Mouse (Mus musculus) WW6 (cell line): ENCODE results near the gene Pkib.

Source experiments
- DNase-seq: peaks from one replicate; pipeline ENCODE4 v3.0.0-alpha.2; 2013; ENCODE audit warnings: low read depth, low spot score

The Pkib gene

DNA sequence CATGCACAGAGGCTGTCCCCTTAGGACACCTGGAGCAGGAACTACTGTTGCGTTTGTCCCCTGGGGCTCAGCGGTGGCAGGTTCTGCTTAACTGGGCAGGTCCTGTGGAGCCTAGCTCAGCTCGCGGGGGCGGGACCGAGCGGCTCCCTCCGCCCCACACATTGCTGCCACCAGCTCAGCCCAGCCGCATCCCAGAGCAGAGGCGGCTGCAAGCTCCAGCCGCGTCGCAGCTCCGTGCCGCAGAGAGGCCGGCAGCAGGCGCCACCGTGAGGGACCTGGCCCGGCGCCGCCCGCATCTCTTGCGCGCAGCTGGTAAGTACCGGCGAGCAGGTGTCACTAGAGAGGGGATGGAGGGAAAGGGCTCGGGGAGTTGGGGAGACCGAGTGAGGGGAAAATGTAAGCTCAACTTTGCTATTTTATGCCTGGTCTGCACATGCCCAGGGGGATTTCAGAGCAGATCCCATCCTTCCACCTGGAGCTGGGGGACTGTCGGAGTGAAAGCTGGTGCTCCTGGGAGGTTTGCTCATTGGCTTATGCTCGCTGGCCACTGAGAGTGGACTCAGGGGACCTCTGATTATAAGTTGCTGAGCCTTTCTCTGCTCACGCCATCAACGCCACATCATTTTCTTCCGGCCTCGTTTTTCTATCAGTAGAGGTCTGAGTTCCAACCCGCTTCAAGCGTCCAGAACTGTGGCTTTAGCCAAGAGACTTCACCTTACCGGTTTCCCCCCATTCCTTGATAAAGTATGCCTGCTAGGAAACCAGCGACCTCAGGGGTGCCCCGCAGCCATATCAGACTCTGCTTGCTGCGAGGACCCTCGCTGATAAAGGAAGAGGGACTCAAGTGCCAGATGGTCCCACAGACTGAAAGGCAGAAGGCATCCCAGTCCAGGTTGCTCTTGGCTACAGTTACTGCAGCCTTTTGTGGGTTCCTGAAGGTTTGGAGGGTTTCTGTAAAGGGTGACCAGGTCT is at the start of gene Pkib:
TSS of gene Pkib (plus strand) at position 86 of the 972 bp plus-strand sequence.
- peak; percentile 43 for DNase-seq

DNA sequence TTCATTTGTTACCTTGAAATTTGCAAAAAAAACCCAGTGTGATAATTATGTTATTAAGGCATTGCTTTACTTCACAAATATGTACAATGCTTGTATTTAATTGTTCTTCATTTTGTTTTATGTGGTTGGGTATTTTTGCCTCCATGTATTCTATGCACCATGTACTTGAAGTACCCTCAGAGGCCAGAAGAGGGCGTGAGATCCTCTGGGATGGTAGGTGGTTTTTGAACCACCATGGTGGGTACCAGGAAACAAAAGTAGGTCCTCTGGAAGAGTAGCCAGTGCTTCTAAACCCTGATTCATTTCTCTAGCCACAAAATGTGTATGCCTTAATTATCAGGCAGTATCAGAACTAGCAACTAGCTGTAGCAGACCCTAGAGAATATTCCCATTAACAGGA is 47.9 kb upstream of the Pkib start:
- no peak for DNase-seq

DNA sequence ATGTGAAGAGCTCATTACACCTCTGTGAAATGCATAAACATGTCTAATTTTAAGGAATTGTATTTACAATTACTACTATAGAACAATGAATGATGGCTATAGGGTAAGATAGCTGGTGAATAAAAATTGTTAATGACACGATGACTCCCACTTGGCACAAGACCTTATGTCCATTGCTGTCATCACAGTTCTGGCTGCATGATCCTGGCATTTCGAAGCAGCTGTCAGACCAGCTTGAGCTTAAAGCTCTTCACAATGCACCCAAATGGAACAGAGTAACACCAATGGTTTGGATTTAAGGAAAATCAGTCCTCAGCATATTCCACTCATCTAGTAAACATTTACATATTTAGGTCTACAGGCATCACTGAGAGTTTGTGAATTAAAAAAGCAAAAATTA is 37.5 kb upstream of the Pkib start:
- DNase-seq: no peak

DNA sequence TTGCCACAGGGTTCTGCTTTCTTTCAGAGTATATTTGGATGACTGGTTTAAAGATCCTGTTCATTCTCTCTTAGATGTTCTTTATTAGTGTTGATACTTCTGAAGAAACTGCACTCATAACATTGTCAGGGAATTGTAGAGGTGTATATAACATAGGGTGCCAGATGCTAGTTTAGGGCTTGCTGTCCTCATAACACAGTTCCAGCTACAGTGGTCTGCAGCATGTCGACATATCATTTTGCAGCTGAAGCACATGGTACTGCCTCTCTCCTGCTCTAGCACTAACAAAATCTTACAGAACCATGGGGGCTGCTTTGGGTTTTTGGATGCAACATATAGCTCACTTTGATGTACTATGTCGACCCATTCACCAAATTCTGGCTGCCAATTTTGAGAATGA is 34.6 kb upstream of the Pkib start:
- no peak for DNase-seq

DNA sequence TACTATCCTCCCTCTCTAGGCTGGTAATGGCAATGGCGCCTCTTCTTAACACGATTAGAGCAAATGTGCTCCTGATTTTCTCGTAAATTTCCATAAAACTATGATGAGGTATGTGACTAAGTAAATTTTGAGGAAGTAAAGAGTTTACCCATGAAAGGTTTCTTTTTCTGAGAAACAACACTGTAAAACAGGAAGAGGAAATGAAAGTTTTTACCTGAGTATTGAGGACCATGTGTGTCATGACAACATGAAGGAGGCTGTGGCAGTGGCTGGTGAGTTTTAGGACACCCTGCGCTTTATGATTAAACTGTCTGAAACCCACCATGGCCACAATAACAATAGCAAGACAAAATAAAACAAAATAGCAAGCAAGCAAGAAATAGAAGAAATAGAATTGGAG is 28.8 kb upstream of the Pkib start:
- no peak for DNase-seq

DNA sequence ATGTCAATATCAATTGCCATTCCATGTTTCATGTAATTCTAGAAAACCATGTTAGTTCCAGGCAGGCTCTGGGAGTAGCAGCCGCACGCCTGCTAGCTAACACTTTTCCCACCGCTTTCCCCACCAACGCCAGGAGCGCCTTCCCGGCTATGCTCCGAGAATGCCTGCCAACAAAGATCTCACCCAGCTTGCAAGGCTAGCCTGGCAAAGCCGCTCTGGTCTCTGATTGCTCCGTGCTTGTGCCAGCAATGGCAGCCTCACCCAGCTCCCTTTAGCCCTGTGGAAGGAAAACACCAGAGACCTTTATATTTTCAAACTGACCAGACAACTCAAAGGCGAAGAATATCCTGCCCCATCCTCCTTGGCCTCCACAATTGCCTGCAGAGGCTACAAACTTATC is 8.5 kb upstream of the Pkib start:
- no peak for DNase-seq

DNA sequence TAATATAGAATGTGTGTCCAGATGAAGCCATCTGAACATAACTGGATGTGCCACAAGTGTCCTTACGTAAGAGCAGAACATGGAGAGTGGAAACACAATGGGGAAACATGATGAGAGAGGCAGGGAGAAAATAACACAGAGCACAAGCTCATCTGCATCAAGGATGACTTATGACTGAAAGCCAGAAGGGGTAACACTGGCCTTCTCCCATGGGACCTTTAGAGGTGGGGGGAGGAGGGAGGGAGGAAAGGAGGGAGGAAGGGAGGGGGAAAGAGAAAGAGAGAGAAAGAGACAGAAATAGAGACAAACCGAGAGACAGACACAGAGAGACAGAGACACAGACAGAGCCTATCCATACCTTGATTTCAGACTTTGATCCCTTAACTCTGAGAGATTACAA is 4.0 kb upstream of the Pkib start:
- no peak for DNase-seq

DNA sequence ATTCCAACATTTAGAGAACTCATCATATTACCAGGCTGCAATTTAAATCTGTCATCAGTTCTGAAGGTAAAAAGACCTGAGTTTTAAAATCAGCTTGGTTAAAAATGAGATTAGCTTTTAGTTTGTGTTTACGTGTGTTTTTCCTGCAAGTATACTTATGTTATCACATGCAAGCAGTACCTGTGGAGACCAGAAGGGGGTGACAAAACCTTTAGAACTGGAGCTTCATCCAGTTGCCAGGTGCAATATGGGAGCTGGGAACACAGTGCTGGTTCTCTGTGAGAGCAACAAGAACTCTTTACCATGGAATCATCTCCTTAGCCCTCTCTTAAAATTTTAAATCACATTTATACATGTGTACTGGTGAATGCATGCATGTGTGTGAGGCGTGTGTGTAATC is 1.2 kb upstream of the Pkib start:
- DNase-seq: no peak

DNA sequence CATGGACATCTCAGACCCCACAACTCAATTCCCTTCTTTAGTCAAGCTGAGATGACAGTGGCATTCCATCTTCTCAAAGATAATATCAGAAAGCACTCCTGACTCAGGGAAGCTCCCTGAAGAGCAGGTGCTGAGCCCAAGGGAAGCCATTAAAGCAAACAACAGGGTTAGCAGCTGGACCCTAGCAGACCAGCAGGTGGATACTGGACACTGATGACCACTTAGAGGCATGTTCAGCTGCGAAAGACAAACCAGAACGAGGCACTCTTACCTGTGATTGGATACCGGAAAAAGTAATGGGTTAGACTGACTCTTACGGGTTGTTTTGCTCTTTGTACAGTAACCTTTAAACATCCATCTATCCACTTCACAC is 1.1 kb downstream of the Pkib start:
- no peak for DNase-seq

DNA sequence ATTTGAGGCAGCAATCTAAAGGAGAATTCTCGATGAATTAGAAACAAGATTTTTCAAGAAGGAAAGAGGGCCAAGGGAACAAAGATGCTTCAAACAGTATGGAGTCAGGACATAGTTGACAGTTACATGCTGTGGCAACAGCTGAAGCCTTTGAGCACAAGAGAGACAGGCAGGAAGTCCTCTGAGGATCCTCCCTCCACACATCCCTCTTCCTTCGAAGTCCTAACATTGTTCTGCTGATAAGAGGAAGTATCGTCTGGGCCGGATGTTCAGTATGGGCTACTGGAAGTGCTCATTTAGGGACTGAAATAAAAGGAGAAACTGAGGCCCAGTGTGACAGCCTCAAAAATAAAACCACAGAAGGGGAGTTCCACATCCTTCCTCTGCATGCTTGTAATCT is 5.2 kb downstream of the Pkib start:
- no peak for DNase-seq

DNA sequence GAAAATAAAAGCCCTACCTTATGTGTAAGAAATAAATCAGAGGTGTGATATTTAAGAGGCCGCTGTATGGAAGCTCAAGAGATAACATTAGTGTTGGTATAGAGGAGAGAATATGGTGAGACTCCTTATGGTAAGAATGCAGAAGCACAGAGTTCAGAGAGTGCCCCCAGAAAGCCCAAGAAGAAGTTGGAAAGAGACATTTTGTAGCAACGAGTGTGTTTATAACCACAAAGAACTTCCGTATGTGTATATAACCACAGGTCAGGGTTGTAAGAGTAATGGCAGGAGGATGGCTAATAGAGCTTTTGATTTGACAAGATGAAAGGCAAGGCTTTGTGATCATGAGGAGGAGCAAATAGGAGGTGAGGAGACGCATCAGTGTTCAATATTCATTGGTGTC is 6.5 kb downstream of the Pkib start:
- DNase-seq: no peak

DNA sequence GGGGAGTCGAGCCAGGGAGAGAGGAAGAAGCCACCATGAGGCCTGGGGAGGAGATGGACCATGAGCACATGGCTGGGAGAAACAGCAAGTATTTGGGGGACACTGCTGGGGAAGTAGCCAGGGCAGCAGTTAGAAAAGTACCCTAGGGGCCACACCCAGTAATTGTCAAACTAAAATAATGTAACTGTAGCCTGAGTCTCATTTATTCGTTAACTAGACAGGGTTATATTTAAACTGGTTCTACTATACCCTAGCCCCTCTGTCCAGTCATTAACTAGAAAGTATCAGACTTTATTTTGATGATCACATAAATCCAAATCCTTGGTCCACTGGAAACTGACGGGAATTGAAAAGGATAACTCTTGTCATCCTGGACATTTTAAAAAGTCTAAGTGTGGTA is 7.8 kb downstream of the Pkib start:
- DNase-seq: no peak

DNA sequence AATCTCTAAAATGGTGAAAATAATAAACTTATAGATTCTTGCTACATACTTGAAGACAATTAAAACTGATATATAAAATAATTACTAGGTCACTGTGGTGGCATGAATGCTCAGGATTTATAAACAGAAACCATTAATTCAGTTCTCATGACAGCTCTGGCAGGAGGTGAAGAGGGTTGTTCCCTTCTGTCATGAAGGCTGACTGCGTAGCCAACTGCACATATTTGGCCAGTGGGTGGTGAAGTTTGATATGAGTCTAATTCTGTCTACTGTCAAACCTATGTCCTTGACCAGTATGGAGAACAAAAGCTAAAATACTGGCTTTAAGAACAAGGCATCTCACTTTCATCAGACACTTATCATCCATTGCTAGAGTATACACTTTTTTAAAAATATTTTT is 21.5 kb downstream of the Pkib start:
- no peak for DNase-seq

DNA sequence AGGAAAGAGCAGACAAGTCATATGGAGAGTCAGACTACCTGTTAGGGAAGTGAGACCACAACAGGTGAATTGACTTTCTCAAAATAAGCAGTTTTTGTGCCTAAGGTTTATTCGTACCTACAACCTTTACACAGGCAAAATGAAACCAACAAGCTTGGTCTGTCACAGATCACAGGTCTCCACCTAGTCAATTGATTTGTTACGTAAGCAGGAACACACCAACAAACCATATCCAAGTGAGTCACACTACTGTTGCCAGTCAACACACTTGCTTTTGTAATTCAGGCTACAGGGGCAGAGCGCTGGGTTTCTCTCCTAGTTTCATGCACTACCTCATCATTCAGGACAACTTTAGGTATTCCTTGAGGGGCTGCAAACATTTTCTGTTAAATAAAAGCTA is 28.7 kb downstream of the Pkib start:
- no peak for DNase-seq

DNA sequence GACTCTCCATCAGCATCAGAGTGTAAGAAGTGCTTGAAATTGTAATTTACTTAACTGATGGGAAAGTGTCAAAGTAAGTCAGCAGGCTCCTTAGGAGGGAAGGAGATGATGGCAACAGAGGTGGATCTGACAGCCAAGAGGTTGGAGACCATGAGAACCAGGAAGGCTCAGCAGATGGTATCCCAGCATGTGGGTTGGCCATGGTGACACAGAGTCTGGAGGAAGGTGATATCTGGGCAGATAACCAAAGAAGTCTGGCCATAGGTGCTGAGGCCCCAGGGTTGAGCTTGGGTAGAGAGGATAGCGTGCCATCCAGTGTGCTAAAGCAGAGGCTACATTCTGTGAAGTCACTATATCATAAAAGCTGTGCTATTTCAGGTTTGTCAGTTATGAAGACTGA is 32.0 kb downstream of the Pkib start:
- DNase-seq: no peak

DNA sequence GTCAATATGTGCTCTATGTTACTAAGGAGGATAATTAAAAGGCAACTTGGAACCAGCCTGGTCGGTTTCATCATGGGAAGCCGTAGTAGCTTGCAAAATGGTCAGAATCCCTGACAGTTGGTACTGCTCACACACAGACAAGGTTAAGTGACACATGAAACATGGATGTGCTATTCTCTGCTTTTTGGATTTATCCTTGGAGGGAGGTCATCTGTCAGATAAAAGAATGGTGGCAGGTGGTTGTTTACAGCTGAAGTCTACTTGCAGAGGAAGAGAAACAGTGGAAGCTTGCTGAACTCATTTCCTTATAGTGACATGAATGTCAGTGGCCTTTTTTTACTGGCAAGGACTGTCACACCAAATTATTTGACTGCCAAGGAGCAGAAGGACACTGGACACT is 32.5 kb downstream of the Pkib start:
- no peak for DNase-seq

DNA sequence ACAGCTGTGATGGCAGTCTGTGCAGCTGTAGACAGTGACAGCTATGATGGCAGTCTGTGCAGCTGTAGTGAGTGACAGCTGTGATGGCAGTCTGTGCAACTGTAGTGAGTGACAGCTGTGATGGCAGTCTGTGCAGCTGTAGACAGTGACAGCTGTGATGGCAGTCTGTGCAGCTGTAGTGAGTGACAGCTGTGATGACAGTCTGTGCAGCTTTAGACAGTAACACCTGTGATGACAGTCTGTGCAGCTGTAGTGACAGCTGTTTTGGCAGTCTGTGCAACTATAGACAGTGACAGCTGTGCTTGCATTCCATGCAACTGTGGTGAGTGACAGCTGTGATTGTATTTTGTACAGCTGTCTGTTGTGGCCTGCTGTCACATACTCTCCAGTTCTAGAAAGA is 44.0 kb downstream of the Pkib start:
- no peak for DNase-seq

DNA sequence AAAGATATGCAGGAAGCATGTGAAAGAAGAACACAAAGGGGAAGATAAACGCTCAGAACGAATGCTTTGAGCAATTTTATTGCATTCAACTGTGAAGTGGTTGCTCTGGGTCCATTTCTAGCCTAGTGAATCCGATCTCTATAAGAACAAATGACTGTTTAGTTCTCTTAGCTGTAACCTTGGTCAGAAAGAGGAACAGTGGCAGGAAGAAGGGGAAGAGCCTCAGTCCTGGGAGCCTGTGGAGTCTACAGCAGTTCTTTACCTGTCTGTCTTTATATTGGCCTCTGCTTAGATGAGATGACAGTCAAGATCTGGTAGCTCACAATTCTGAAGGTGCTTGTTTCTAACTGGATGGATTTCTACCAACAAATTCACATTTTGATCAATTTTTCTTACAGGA is 56.2 kb downstream of the Pkib start:
- no peak for DNase-seq

DNA sequence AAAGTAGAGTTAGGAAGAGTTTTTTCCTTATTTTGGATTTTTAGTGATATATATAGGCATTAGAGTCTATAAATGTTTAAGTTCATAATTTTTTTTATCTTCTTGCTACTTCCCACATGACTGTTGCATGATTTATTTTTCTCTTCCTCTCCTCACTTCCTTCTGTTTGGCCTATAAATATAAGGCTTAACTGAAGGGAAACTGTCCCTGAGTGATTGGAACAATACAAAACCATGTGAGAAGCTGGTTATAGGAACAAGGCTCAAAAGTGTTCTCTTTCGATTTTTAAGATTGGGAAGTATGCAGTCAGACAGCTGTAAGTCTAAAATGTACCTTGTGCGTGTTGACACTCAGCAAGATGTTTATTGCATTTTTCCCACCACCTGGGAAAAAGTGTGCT is 58.4 kb downstream of the Pkib start:
- no peak for DNase-seq

DNA sequence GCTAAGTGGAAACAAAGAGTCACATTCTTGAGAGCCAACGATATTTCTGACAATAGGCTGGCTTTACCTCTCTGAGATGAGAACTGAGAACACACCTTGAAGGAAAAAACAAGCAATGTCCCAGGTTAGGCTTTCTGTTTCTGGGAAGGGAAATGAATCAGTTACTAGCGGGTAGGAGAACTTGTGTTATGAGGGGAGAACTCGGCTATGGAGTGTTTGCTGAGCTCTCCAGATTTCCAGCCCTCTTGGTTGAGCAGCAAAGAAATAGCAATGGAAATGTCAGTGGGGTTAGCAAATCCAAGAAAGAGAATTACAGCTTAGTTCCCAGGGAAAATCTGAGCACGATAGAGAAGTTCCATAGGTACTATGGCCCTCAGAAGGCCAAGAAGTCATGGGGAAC is 70.5 kb downstream of the Pkib start:
- no peak for DNase-seq

DNA sequence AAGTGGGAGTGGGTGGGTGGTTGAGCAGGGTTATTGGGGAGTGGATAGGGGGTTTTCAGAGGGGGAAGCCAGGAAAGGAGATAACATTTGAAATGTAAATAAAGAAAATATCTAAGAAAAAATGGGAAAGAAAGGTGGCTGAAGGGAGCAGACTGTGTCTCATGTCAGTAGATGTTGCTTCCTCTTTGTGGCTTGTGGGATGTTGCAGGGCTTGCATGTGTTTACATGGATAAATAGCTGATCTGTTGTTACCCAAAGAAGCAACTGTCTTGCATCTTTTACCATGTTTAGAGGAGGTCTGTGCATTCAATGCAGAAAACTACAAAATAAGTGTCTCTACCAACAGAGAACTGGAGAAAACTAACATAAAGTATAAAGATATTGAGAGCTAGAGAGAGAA is 89.3 kb downstream of the Pkib start:
- no peak for DNase-seq

DNA sequence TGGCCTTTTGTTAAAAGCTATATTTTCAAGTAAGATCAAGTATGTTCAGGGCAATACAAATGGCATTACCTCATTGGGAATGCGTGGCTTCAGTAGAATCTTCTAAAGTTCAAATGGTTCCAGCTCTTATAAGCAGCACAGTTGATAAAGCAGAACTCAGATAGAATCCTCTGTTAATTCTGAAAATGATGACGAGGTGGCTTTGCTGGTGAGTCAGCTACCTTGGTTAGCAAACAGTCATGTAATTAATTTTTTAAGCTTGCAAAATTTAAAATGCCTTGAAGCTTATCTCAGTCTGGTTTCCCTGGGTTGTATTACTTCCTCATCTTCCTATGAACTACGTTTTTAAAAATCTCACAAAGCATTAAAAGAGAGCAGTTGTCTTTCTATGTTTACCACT is 90.6 kb downstream of the Pkib start:
- DNase-seq: no peak

DNA sequence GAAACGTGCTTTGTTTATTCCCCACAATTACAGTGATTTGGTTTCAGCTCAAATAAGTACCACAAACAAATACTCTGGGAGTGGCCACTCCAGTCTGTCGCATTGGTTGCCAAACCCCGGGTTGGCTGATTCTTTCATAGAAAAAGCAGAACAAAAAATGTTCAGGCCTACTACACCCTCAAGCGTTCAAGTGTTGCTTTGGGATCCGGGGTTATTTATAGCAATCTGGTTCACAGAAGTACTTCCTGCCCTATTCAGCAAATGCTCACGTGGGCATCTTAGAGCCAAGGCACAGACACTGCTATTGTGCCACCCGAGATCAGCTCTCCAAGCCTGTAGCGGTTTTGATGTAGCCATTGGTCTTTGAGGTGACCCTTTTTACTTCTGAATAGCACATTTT is 95.9 kb downstream of the Pkib start:
- no peak for DNase-seq

DNA sequence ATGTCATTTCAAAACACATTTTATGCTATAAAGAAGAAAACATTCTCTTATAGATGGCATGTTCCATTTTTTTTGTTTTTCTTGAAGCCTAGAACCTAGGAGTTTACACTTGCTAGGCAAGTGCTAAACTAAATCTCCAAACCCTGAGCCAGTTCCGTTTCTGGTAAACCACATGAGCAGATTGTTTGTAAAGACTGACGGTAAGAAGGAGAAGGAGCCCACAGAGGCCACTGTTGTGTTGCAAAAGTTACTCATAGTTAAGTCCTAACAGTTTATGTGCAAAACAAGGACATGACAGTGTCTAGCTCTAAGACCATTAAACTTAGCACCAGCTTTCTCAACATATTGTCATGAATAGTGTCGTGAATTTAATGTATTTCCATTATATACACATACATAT is 99.9 kb downstream of the Pkib start:
- no peak for DNase-seq
